Mouse (Mus musculus): ENCODE data around the gene Ugt3a2. TPM values are rescaled to one million over a fixed set of nuclear protein-coding genes. Genes with fewer than 3 reads are reported as not detected.

The Ugt3a2 gene
- polyA plus RNA-seq (2012; rRNA removed), result 0.10 TPM in 1 of 2 replicates, not detected in the other

DNA sequence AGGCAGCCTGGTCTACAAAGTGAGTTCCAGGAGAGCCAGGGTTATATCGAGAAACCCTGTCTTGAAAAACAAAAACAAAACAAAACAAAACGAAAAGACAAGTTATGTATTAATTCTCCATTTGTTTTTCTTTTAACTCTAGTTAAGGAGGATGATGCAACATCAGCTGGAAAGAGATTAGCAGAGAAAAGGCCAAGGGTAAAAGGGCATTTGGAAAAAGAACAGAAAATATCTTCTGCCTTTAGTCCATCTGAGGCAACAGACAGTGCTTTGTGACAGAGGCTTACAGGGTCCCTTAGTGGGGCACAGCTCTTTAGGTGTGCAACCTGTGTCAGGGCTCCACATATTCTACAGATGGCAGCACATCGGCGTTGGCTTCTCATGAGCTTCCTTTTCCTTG is at the start of gene Ugt3a2:
Gene Ugt3a2, plus strand, starts transcription at position 210 of the 400 bp plus-strand sequence.

Other genes with a start within 250 kb of the Ugt3a2 start
- gene Lmbrd2, start 195.0 kb upstream of the Ugt3a2 start, polyA plus RNA-seq (2012; rRNA removed), result 1.6 and 3.7 TPM in 2 replicates
- 0.22 and 0.29 TPM in 2 replicates for gene Skp2, start 180.1 kb upstream of the Ugt3a2 start, polyA plus RNA-seq (2012; rRNA removed)
- not detected in 2 replicates for gene Ugt3a1, start 58.7 kb upstream of the Ugt3a2 start, polyA plus RNA-seq (2012; rRNA removed)
- 0.12 and 0.38 TPM in 2 replicates for gene Capsl, start 100.5 kb downstream of the Ugt3a2 start, polyA plus RNA-seq (2012; rRNA removed)
- gene Il7r, start 194.6 kb downstream of the Ugt3a2 start, polyA plus RNA-seq (2012; rRNA removed), result 0.02 TPM in 1 of 2 replicates, not detected in the other

Data from stomach, adult 2 months (tissue).